Mouse (Mus musculus) neutrophil, adult 5-6 weeks (primary cell): ENCODE results near the gene Zfp658. TPM values are rescaled to one million over a fixed set of nuclear protein-coding genes. Genes with fewer than 3 reads are reported as not detected.
A peak's percentile ranks its signal among the peaks of the same experiment; 100 is the strongest.

Experiments
- ATAC-seq: fragments of 151-379, 151-347 bp; 2 replicates; pipeline ENCODE4 v1.8.0; 2017; ENCODE audit warnings: mild to moderate bottlenecking, moderate TSS enrichment; ENCODE audit not compliant: insufficient number of reproducible peaks, poor library complexity, low FRiP score, severe bottlenecking; ENCODE audit errors: extremely low read depth
- total RNA-seq: library from RNA; stranded (forward); fragments of 200-1000 nt; gene quantifications from 2 replicates; pipeline ENCODE4 v1.2.3, GENCODE M21; 2017

The Zfp658 gene
- total RNA-seq, 1 experiment from 2014 or later = 3.3 TPM

GRCm38 (mm10) chr7:43571216-43571615, 9.2 kb downstream of the Zfp658 start:
- no peak for ATAC-seq

- peak; percentile 97 for ATAC-seq
These were observed 17.6 kb downstream of the Zfp658 start, which contains the start of gene Zfp719 for GRCm38 (mm10) chr7:43579440-43580171. Gene Zfp719 (plus strand): TSS chr7:43579610.

GRCm38 (mm10) chr7:43580526-43580925, 18.5 kb downstream of the Zfp658 start:
- ATAC-seq = no peak

GRCm38 (mm10) chr7:43584790-43585189, 22.7 kb downstream of the Zfp658 start:
- no peak for ATAC-seq

- ATAC-seq = no peak
These were observed 39.8 kb downstream of the Zfp658 start for GRCm38 (mm10) chr7:43601884-43602283.

GRCm38 (mm10) chr7:43606896-43607742, 45.1 kb downstream of the Zfp658 start, which contains the start of gene Zfp819:
Gene Zfp819 (plus strand): TSS chr7:43607169.
- ATAC-seq = peak; percentile 67; the same call in 1 of the 2 replicates

- peak; percentile 21; the same call in 1 of the 2 replicates for ATAC-seq
These were observed 45.8 kb downstream of the Zfp658 start for GRCm38 (mm10) chr7:43607743-43608287.

GRCm38 (mm10) chr7:43608316-43608824, 46.3 kb downstream of the Zfp658 start:
- ATAC-seq = no peak

GRCm38 (mm10) chr7:43613816-43614551, 51.9 kb downstream of the Zfp658 start:
- no peak for ATAC-seq

- ATAC-seq = no peak
These were observed 60.9 kb downstream of the Zfp658 start for GRCm38 (mm10) chr7:43622927-43623326.

GRCm38 (mm10) chr7:43623819-43624218, 61.8 kb downstream of the Zfp658 start:
- ATAC-seq = no peak

Other genes starting within 250 kb of the Zfp658 start
- 46.8 TPM in 2 replicates for gene Zfp715, start 249.0 kb upstream of the Zfp658 start, total RNA-seq
- gene Siglecf, start 210.9 kb upstream of the Zfp658 start, total RNA-seq = 27.1 and 32.2 TPM in 2 replicates
- 222 and 223 TPM in 2 replicates for gene Siglecg, start 154.1 kb upstream of the Zfp658 start, total RNA-seq
- gene Lim2, start 134.6 kb upstream of the Zfp658 start, total RNA-seq = not detected in 2 replicates
- gene Nkg7, start 125.2 kb upstream of the Zfp658 start, total RNA-seq = 10.7 and 13.1 TPM in 2 replicates
- gene Cldnd2, start 121.5 kb upstream of the Zfp658 start, total RNA-seq = not detected in 2 replicates
- gene Etfb, start 118.2 kb upstream of the Zfp658 start, total RNA-seq = 36.3 and 42.4 TPM in 2 replicates
- not detected in 2 replicates for gene Gm45233, start 118.1 kb upstream of the Zfp658 start, total RNA-seq
- gene Vsig10l, start 99.1 kb upstream of the Zfp658 start, total RNA-seq = 11.4 and 17.1 TPM in 2 replicates
- gene Iglon5, start 72.2 kb upstream of the Zfp658 start, total RNA-seq = not detected in 2 replicates
- gene 4931406B18Rik, start 56.3 kb upstream of the Zfp658 start, total RNA-seq = 1.9 and 2.1 TPM in 2 replicates
- 246 and 256 TPM in 2 replicates for gene Cd33, start 17.8 kb upstream of the Zfp658 start, total RNA-seq
- gene Zfp719, start 17.4 kb downstream of the Zfp658 start, total RNA-seq = 9.1 and 9.7 TPM in 2 replicates
- 0.23 and 1.6 TPM in 2 replicates for gene Zfp819, start 44.9 kb downstream of the Zfp658 start, total RNA-seq
- 1.0 TPM in 1 of 2 replicates, not detected in the other for gene Ceacam18, start 72.5 kb downstream of the Zfp658 start, total RNA-seq
- 135 and 136 TPM in 2 replicates for gene Siglece, start 97.9 kb downstream of the Zfp658 start, total RNA-seq
- gene Ctu1, start 109.8 kb downstream of the Zfp658 start, total RNA-seq = 1.9 and 2.8 TPM in 2 replicates
- gene Klk14, start 128.2 kb downstream of the Zfp658 start, total RNA-seq = not detected in 2 replicates
- not detected in 2 replicates for gene Klk13, start 150.3 kb downstream of the Zfp658 start, total RNA-seq
- not detected in 2 replicates for gene Klk12, start 206.6 kb downstream of the Zfp658 start, total RNA-seq
- not detected in 2 replicates for gene Klk11, start 212.3 kb downstream of the Zfp658 start, total RNA-seq
- 0.35 TPM in 1 of 2 replicates, not detected in the other for gene Klk10, start 218.8 kb downstream of the Zfp658 start, total RNA-seq
- not detected in 2 replicates for gene Klk9, start 229.6 kb downstream of the Zfp658 start, total RNA-seq
- gene Klk8, start 235.3 kb downstream of the Zfp658 start, total RNA-seq = 4.1 TPM in 2 replicates
- gene Klk7, start 249.0 kb downstream of the Zfp658 start, total RNA-seq = not detected in 2 replicates